Mouse (Mus musculus): ENCODE measurements around the gene Fam234b.

Gene Fam234b

DNA sequence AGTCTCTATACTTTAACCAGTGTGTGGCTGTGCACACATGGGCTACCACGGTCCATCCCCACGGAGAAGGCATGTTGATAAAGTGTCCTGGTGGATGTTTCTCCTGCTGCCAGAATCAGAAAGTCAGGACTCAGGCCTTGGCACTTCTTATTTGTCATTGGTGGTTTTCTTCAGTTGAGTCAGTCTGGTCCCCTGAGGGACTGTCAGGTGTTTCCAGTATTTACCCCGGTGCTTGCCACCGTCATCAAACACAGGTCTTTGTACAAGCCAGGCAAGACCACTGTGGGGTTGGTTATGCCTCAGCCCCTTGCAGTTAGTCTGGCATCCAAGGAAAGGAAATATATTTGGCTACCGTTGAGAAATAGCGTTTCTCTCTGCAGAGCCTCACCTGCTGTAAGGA is 32.8 kb downstream of the Fam234b start:
- DNase-seq: no peak

DNA sequence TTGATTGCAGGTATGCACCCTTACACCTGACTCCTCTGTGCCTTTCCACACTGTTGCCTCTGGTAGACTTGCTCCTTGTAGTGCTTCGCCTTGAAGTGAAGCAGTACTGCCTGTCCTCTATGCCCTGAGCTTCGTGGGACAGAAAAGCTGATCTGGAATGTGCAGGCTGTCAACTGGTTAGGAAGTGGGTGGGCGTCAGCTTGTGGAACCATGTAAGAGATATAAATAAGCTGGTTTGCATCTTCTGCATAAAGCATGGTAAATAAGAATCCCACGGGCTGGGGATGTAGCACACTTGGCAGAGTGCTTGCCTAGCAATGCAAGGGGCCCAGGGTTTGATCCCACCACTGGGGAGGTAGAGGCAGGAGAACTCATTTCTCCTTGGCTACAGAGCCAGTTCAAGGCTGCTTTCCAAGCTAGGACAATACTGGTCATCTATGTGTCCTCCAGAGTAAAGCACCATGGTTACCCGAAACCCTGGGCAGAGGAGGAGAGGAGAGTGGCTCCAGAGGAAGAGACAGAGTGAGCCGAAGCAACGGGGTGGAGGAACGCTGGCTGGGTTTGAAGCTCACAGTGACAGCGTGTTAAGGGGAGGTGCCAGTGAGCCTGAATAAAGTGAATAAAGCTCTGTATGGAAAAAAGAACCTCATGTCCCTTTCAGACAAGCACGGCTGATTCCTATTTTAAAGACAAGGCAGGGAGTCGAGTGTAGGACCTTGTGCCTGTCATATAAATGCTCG is 34.8 kb downstream of the Fam234b start:
- DNase-seq: peak; percentile 38

GRCm38 (mm10) chr6:135235742-135236141 is 38.0 kb downstream of the Fam234b start:
- no peak for DNase-seq

DNA sequence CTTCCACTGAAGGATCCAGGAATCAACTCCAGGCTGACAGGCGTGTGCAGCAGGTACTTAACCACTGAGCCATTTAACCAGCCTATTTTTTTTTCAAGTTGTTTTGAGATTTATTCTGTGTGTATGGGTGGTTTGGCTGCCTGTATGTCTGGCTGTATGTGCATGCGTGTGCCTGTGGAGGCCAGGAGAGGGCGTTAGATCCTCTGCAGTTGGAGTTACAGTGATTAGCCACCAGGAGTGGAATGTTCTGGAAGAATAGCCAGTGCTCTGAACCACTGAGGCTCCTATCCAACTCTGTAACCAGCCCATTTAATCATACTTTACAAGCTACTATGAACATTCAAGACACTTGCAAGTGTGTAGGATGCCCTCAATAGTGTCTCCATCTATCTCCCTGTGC is 38.8 kb downstream of the Fam234b start:
- no peak for DNase-seq

GRCm38 (mm10) chr6:135237326-135237725 is 39.5 kb downstream of the Fam234b start:
- no peak for DNase-seq

DNA sequence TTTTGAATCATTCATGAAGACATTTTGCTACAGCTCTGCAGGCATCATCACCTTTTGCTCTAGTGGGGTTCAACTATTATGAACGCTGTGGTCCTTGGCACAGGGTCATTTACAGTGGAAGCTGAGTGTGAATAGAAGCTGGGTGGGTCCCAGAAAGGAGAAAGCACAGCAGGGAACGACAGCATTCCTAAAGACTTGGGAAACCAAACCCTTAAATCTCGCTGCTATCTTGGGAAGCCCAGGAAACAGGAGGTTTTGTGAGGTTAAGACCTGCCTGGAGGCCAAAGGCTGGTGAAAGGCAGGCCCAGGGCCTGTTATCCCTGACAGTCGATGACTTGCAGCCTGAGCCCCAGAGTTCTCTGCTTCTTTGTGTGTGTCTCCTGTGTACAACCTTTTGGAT is 40.4 kb downstream of the Fam234b start:
- no peak for DNase-seq

DNA sequence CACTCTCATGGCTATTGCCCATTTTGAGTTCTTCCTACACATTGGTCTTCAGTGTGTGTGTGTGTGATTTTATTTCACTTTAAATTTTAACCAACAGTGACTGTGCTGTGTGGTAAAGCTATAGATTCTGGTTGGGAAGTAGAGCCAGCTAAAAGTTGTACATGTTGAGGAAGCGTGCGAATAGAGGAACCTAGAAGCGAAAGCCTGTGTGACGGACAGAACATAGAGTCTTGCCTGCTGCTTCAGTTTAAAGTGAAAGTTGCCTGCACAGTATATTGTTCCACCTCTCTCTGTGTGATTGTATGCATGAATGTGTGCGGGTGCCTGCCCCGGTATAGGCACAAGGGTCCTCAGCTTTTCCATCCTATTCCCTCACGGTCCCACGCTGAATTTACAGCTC is 42.6 kb downstream of the Fam234b start:
- DNase-seq: no peak

GRCm38 (mm10) chr6:135245586-135245985 is 47.8 kb downstream of the Fam234b start:
- DNase-seq: no peak

DNA sequence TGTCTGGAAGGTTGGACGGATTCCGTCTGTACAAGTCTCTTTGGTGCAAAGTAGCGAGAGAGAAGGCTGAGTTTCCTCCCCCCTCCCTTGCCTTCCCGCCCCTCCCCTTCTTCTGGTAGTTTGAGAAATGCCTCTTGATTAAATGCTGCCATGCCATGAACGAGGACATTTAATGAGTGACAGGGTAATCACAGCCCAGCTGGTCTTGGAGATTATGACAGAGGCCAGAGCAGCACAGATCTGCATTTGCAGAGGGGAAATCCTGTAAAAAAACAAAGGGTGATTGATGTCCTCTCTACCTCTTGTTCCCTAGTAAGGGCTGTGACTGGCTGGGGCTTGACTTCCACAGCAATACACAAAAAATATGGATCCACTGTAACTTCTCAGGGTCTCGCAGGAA is 50.1 kb downstream of the Fam234b start:
- DNase-seq: no peak

GRCm38 (mm10) chr6:135249846-135250531 is 52.2 kb downstream of the Fam234b start:
- peak; percentile 70 for DNase-seq

DNA sequence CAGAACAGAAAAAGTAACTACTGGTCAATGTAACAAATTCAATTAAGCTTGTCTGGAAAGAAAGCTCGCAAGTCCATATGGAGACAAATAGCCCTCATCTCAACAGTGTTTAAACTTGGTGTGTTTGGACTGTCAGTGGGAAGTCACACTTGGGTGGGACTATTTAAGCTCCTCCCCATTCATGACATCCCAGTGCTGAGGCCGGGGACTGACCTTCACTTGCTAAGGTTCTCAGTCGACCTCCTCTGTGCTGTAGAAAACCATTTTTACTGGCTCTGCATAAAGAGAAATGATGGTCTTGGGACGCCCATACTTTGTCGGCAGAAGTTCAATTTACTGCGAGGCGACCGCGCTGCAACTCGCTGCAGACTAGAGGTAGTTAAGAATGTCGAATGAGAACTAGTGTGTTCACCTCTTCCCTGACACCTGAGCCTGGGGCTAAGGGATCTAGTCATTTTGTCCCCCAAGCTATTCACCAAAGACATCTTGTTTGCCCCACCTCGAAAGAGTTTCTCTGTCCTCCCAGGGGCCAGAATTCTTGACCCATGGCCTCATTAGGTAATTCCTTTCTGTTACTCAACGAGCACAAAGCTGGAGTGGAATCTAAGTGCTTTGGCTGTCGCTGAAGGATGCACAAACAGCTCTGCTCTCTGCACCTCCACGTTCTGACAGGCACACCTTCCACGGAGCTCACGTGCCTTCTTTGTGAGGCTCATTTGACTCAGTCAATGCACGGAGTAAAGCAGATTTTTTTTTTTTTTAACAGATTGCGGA is 53.3 kb downstream of the Fam234b start:
- no peak for DNase-seq

- DNase-seq: no peak
Measured at GRCm38 (mm10) chr6:135251849-135252727, 54.3 kb downstream of the Fam234b start.

GRCm38 (mm10) chr6:135252728-135253077 is 54.9 kb downstream of the Fam234b start:
- peak; percentile 85 for DNase-seq

- no peak for DNase-seq
Measured at GRCm38 (mm10) chr6:135254153-135254552, 56.4 kb downstream of the Fam234b start, which contains the start of gene Gsg1. Gene Gsg1, minus strand, starts transcription at chr6:135254351.

- no peak for DNase-seq
Measured at GRCm38 (mm10) chr6:135260435-135260834, 62.7 kb downstream of the Fam234b start.

DNA sequence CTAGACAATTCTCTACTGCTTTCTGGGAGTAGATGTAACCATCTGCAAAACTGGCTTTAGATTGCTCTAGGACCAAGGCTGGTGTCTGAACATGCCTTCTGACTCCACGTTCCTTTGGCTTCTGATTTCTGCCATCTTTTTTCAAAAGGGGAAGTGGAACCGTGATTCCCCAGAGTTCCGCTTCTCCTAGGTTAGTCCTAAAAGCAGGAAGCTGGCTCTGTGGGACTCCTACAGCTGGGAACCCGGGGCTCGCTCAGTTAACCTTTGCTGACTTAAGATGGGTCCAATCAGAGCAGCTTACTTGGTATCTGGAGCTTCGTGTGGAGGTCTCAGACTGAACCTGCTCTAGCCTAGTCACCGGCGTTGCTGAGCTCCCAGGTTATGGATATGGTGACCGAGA is 63.3 kb downstream of the Fam234b start:
- no peak for DNase-seq

- DNase-seq: no peak
Measured at GRCm38 (mm10) chr6:135262565-135262964, 64.8 kb downstream of the Fam234b start.

DNA sequence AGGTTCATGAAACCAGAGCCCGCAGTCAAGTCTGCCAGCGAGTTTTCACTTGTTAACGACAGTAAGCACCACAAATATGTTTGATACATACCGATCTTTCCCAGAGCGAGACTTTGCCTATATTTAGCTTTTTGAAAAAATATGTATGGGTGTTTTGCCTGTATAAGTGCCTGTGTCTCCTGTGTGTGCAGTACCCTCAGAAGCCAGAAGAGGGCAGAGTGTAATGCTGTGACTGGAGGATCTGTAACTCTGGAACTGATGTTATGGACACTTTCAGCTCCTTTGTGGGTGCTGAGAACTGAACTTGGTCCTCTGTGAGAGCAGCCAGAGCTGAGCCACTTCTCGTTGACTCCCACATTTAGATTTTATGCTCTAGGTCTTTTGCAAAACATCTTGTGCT is 66.4 kb downstream of the Fam234b start:
- DNase-seq: no peak

GRCm38 (mm10) chr6:135266056-135266455 is 68.3 kb downstream of the Fam234b start:
- no peak for DNase-seq

- DNase-seq: no peak
Measured at GRCm38 (mm10) chr6:135267221-135267620, 69.4 kb downstream of the Fam234b start.

- no peak for DNase-seq
Measured at GRCm38 (mm10) chr6:135268392-135268791, 70.6 kb downstream of the Fam234b start.

GRCm38 (mm10) chr6:135269626-135270025 is 71.8 kb downstream of the Fam234b start:
- DNase-seq: no peak

DNA sequence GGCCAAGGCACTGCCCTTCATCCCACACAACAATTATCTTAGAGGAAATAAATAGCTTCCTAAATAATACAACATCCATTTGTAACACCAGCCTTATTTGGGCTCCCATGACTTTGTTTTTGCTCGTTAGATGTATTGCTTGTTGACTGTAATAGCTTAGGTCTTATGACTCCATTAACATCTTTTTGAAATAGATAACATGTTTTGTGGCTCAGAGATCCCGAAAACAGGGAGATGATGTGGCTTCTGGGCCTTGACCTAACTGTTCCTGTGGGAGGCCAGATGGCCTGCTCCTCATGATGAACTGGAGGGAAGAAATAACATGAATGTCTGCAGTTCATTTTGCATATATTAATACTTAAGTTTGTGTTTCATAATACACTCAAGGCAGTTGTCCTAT is 74.0 kb downstream of the Fam234b start:
- DNase-seq: no peak

All from right cerebral cortex, postnatal 25 days (tissue).